Mouse (Mus musculus): ENCODE measurements around the gene Ears2. TPM values are rescaled to one million over a fixed set of nuclear protein-coding genes. Genes with fewer than 3 reads are reported as not detected.

Gene Ears2
- polyA plus RNA-seq (2015; fragmentation: Nextera tagmentation; extraction: Ambion mirVana), result 10.6 and 11.5 TPM in 2 replicates

DNA sequence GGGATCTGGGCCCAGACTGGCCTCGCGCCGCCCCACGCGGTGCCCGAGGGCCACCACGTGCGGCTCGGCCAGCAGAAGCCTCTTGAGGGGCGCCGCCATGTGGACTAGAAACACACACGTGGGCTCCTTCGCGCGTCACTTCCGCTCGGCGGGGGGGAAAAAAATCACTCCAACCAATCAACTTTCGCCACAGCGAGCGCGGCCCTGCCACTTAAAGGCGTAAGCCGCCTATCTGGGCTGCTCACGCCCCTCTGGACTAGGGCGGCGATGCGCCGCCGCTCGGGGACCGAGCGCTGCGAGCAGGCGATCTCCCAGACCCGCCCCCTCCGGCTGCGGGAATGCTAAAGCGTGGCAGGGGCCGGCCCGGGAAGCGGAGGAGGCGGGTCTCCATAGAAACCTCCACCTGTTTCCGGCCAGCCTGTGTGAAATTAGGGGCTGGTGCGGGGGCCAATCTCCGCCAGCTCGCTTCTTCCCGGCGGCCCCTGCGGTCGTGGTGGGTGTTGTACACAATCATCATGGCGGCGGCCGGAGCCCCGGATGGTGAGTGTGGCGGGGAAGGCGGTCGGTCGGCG, at the start of gene Ears2, which contains the start of gene Ubfd1:
TSS of gene Ears2 (minus strand) at position 319 of the 572 bp plus-strand sequence.
TSS of gene Ubfd1 (plus strand) at position 231 of the 572 bp plus-strand sequence.

DNA sequence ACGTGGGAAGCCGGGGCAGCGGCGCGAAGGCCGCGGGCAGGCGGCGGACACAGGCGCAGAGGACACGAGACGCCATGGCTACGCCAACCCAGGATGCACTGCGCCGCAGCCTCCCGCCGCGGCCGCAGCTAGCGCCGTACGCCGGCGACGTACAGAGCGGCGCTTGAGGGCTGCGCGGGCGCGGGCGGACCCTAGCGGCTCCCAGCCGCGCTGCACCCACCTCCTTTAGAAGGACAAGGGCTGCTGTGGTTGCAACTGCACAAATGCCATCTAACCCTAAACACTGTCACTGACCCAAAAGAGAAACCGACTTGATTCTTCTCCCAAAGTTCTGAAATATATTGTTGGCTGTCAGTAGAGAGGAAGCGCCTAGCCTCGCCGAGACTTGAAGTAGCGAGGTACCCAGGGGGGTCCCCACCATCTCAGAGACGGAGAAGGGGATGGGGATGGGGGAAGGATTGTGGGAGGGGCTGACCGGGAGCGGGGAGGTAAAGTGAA, 34.7 kb upstream of the Ears2 start, which contains the start of gene Ndufab1:
TSS of gene Ndufab1 (minus strand) at position 140 of the 498 bp plus-strand sequence.

DNA sequence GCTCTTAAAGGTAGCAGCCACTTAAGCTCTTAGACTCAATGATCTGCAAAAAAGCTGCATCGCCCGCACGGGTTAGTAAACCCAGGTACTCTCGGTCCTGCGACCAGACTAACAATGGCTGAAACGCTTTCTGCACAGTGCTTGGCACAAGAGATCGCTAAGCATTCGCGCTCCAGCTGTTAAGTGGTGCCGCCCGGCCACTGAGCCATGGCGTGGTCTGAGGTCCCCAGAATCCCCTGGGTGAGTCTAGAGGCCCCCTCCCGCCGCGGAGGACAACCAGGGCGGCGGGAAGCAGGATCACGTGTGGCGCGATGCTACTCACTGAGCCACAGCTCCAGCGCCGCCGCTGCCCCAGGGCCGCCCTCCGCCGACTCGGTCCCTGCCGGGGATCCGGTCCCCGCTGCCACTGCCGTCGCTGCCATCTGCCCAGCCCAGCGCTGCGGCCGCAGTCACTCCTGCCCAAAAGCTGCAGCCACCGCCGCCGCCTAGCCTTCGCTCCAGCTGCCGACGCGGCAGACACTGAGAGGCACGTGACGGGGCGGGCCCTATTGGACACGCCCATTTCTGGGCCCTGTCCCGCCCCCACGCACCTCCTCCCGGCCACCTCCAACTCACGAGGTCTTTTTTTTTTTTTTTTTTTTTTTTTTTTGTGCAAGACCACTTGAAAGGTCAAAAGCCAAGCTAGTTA, 46.3 kb downstream of the Ears2 start, which contains the start of gene Gga2:
TSS of gene Gga2 (minus strand) at position 556 of the 688 bp plus-strand sequence.

Other genes with a start within 250 kb of the Ears2 start
- gene Scnn1b, start 202.2 kb downstream of the Ears2 start, polyA plus RNA-seq (2015; fragmentation: Nextera tagmentation; extraction: Ambion mirVana), result 2.4 and 2.6 TPM in 2 replicates
- gene Cog7, start 85.6 kb downstream of the Ears2 start, polyA plus RNA-seq (2015; fragmentation: Nextera tagmentation; extraction: Ambion mirVana), result 16.4 and 17.0 TPM in 2 replicates
- 27.8 and 30.1 TPM in 2 replicates for gene Gga2, start 46.0 kb downstream of the Ears2 start, polyA plus RNA-seq (2015; fragmentation: Nextera tagmentation; extraction: Ambion mirVana)
- gene Ubfd1, start 88 bp downstream of the Ears2 start, polyA plus RNA-seq (2015; fragmentation: Nextera tagmentation; extraction: Ambion mirVana), result 24.2 and 26.3 TPM in 2 replicates
- gene Ndufab1, start 34.6 kb upstream of the Ears2 start, polyA plus RNA-seq (2015; fragmentation: Nextera tagmentation; extraction: Ambion mirVana), result 604 and 638 TPM in 2 replicates
- 3.4 and 4.9 TPM in 2 replicates for gene Palb2, start 65.7 kb upstream of the Ears2 start, polyA plus RNA-seq (2015; fragmentation: Nextera tagmentation; extraction: Ambion mirVana)
- gene Dctn5, start 65.8 kb upstream of the Ears2 start, polyA plus RNA-seq (2015; fragmentation: Nextera tagmentation; extraction: Ambion mirVana), result 69.4 and 73.3 TPM in 2 replicates
- gene Plk1, start 92.2 kb upstream of the Ears2 start, polyA plus RNA-seq (2015; fragmentation: Nextera tagmentation; extraction: Ambion mirVana), result 15.1 and 22.0 TPM in 2 replicates
- gene Ern2, start 118.9 kb upstream of the Ears2 start, polyA plus RNA-seq (2015; fragmentation: Nextera tagmentation; extraction: Ambion mirVana), result 0.10 TPM in 1 of 2 replicates, not detected in the other
- gene Chp2, start 152.2 kb upstream of the Ears2 start, polyA plus RNA-seq (2015; fragmentation: Nextera tagmentation; extraction: Ambion mirVana), result 0.51 and 0.74 TPM in 2 replicates
- gene Prkcb, start 221.5 kb upstream of the Ears2 start, polyA plus RNA-seq (2015; fragmentation: Nextera tagmentation; extraction: Ambion mirVana), result 115 and 139 TPM in 2 replicates